Mouse (Mus musculus): ENCODE data around the gene Katna1.
A peak's percentile ranks its signal among the peaks of the same experiment; 100 is the strongest.
"Not testable (repeated sequence)": the region's sequence is repeated elsewhere in the genome, so short reads cannot be mapped to it uniquely, and the experiment has no call there.

The Katna1 gene

DNA sequence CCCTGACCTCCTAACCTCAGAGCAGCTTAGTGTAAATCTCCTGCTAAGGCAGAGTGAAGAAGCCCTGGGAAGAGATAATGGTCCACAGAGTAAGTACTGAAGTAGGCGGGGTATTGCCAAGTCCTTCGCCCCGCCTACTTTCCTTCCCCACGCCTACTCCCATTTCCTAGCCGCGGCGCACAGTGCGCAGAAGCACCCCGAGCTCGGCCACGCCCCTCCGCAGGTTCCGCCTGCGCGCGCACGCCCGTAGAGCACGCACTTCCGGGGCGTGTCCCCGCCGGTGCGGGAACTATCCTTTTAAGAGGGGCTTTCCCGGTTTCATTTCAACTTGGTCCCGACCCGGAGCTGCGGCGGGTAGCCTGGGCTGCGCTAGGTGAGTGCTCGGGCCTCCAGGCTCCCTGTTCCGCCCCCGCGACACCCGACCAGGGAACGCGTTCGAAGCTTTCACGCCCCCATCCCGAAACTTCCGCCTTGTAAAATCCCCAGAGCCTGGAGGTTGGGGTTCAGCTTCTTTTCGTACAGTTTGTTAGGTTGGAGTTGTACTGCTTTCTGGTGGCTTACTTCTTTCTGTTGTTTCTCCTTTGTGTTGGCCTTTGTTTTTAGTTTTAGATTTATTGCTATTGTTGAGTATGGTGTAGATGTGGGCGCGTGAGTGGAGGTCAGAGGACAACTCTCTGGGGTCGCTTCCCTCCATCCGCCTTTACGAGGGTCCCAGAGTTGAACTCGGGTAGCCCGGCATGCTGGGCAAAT is at the start of gene Katna1:
Gene Katna1, plus strand, starts transcription at position 250 of the 750 bp plus-strand sequence.
- DNase-seq (ENCODE audit: low spot score in 2 of 2) = peak; percentile 94 to 95

DNA sequence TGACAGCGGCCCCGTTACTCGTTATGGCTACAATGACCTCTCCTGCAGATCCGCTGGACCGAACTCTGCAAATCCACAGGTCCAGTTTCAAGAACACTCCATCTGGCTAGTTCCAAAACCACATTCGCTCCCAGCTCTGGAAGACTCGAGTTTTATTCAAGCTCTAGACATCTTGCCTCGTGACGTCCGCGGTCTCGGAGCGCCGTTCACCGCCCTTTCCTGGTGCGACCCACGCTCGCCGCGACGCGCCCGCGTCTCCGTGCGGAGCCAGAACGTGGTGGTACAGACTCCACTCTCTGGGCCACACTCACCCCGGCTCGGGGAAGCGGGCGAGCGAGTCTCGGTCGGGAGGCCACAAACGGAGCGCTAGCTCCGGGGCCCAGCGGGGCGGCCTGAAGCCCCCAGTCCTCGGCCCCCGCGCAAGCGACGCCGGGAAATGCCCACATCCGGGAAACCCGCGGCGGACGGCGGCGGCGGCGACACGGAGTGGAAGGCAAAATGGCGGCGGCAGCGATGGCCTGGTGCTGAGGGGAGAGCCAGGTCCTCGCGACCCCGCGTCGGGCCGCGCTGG is 45.0 kb upstream of the Katna1 start, which contains the start of the genes Pcmt1 and Lats1:
Gene Pcmt1, minus strand, starts transcription at position 406 of the 571 bp plus-strand sequence.
Gene Lats1, plus strand, starts transcription at position 484 of the 571 bp plus-strand sequence.
- peak; percentile 90 to 93 for DNase-seq (ENCODE audit: low spot score in 2 of 2)

DNA sequence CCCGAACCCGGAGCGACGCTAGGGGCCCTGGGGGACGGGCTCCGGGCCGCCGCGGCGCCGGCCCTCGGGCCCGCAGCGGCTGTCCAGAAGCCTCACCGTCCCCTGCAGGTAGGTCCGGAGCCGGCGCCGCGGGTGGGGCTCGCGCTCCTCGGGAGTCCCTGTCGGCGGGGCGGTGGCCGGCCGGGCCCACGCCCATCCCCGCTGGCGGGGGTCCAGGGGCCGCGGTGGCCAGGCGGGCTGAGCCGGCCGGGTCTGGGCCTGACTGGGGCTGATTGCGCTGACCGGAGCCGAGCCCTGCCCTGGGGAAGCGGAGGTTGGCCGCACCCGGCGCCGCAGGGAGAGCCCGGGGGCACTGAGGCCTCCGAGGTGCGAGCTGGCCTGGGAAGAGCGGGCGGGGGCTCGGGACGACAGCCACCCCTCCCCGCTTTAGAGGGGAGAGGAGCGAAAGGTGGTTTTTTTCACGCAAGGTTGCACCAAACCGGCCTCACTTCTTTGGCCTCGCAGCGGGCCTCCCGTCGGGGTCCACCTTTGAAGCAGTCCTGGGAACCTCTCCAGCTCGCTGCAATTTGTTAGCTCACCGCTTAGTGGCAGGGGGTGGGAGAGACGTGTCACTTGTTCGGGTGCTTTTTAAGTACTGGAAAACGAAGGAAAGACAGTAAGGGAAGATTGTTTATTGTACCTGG is 44.3 kb upstream of the Katna1 start:
- DNase-seq (ENCODE audit: low spot score in 2 of 2) = peak; percentile 72 to 80

DNA sequence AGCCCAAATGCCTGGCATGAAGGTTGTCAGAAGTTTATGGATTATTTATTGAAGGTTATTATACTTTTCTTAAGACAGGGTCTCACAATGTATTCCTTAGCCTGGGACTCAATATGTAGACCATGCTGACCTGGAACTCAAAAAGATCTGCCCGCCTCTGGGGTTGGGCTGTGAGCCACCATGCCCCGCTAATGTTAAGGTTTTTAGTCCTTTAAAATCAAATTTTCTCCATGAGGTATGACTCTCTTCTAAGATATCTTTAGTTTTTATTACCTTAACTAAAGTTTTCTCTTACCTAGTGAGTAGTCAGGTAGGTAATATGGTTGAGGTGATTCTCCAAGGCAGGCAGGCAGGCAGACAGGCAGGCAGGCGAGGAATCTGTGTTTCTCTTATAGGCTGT is 43.6 kb upstream of the Katna1 start:
- no peak for DNase-seq (ENCODE audit: low spot score in 2 of 2)

DNA sequence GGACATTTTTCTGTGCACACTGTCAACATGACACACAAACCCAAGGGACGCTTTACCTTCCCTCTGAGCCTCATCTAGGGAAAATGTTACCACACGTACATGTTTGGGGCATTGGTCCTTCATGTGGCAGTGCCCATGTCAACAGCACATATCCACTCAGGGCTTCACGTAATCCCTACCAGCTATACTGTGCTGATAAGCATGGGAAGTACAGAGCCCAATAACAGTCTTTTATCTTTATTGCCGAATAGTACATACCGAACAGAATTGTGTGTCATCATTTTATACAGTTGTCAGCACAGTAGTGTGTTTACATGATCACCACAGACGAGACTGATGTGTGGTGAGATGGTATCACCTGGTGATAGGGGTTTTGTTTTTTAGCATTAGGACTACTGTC is 38.9 kb upstream of the Katna1 start:
- DNase-seq (ENCODE audit: low spot score in 2 of 2) = no peak

DNA sequence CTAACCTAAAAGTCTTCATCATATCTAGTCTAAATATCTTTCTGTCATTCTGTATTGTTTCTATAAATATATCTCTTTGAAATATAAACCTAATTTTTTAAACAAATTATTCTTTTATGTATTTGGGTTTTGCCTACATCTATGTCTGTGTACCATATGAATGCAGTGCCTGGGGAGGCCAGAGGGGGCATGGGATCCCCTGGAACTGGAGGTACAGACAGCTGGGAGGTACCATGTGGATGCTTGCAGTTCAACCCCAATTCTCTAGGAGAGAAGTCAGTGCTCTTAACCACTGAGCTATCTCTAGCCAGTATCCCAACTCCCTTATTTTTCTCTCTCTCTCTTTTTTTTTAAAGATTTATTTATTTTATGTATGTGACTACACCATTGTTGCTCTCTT is 30.5 kb upstream of the Katna1 start:
- DNase-seq (ENCODE audit: low spot score in 2 of 2) = no peak

DNA sequence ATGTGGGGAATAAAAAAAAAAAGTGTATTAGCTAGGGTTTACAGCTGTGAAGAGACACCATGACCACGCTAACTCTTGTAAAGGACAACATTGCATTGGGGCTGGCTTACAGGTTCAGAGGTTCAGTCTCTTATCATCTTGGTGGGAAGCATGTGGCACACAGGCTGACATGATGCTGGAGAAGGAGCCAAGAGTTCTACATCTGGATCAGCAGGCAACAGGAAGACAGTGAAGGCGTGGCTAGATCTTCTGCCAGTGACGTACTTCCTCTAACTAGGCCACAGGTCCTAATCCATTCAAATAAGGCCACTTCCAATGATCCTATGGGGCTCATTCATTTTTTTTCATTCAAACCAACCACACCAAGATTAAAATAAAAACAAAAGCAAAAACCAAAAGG is 25.7 kb upstream of the Katna1 start:
- no peak for DNase-seq (ENCODE audit: low spot score in 2 of 2)

DNA sequence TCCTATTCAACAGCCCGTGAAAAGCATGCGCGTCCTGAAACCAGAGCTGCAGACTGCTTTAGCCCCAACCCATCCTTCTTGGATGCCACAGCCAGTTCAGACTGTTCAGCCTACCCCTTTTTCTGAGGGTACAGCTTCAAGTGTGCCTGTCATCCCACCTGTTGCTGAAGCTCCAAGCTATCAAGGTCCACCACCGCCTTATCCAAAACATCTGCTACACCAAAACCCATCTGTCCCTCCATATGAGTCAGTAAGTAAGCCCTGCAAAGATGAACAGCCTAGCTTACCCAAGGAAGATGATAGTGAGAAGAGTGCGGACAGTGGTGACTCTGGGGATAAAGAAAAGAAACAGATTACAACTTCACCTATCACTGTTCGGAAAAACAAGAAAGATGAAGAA is 23.2 kb upstream of the Katna1 start:
- DNase-seq (ENCODE audit: low spot score in 2 of 2) = no peak

DNA sequence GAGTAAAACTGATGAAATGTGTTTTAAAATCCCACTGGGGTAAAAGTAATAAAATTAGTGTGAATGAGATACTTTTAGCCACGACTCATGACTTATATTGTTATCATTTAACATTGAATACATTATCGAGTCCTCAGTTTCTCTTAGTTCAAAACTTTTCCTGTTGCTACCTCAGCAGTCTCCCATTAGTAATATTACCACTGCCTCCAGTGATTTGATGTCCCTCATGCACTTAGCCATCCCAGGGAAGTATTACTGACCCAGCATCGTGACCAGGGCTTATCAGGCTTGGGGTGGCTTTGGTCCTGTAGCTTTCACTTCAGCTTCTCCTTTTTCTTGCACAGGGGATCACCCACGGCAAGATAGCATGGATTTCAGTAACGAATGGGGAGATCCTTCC is 15.7 kb upstream of the Katna1 start:
- no peak for DNase-seq (ENCODE audit: low spot score in 2 of 2)

DNA sequence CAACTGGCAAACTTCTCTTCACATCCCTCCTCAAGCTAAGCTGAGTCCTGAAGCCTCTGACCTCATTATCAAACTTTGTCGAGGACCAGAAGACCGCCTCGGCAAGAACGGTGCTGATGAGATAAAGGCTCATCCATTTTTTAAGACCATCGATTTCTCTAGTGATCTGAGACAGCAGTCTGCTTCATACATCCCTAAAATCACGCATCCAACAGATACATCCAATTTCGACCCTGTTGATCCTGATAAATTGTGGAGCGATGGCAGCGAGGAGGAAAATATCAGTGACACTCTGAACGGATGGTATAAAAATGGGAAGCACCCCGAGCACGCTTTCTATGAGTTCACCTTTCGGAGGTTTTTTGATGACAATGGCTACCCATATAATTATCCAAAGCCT is 13.3 kb upstream of the Katna1 start:
- no peak for DNase-seq (ENCODE audit: low spot score in 2 of 2)

DNA sequence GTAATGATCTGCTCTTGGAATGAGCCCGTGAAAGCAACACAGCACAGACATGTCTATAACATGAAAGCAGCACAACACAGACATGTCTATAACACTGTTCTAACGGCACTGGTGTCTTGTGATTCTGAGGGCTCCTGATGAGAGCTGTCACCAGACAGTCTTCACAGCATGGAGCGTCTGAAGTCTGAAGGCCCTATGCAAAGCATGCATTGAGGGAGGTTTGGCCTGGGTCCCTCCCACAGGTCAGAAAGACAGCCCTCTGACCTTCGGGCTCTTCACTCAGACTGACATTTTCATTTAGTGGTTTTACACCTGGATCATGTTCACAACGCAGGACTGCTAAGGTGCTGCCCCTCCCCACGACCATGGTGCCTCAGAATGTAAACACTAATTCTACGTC is 10.7 kb upstream of the Katna1 start:
- DNase-seq (ENCODE audit: low spot score in 2 of 2) = no peak

DNA sequence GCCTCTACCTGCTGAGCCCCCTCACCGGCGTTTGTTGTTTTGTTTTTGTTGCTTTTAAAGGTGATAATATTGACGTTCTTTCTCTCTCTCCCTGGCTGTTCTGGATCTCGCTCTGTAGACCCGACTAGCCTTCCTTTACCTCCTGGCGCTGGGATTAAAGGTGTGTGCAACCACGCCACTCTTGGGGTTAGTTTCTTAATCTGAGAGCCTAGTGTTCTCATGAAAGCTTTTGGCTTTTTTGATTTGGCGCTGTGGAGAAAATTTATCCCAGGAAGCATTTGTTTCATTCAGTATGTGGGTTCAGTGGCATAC is 657 bp downstream of the Katna1 start:
- DNase-seq (ENCODE audit: low spot score in 2 of 2) = no peak

DNA sequence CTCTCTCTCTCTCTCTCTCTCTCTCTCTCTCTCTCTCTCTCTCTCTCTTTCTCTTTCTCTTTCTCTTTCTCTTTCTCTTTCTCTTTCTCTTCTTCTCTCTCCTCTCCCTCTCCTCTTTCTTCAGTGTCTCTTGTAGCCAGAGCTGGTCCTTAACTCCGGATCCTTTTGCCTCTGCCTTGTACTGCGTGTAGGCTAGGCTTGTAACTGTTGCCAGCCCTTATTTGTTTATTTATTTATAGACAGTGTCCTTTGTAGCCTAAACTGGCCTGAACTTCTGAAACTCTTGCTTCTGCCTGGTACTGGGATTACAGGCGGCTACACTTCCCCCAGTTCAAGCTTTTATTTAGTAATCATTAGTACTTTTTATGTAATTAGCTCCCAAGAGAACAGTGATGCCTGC is 1.2 kb downstream of the Katna1 start:
- DNase-seq (ENCODE audit: low spot score in 2 of 2) = no peak

DNA sequence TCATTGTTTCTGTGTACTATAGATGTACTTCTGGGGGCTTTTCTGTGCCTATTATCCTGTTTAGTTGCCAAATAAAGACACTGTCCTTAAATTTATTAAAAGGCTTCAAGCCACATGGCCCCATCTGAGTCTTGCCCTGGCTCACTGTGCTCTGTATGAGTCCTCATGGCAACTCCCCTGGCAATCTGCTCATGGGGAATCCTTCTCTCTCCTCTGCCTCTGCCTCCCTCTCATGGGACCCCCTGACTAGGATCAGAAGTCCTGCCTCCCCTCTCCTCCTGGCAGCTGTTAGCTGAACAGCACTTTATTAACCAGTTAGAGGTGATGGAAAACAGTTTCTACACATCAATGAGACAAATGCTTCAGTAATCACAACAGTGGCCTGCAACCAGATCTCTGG is 5.8 kb downstream of the Katna1 start:
- no peak for DNase-seq (ENCODE audit: low spot score in 2 of 2)

DNA sequence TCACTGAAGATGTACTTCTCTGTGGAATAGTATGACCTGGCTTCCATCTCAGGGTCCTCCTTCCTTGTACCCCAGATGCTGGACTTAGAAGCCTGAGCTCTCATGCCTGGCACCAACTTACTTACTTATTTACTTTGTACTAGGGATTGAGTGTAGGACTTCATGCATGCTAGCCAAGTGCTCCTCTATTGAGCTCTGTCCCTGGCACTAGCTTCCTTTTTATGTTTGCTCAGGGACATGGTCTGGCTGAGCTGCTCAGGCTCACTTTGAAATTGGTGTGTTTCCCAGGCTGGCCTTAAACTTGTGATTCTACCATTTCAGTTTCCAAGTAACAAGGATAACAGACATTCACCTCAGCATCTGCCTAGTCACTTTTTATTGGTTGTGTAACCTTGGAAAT is 11.3 kb downstream of the Katna1 start:
- no peak for DNase-seq (ENCODE audit: low spot score in 2 of 2)

DNA sequence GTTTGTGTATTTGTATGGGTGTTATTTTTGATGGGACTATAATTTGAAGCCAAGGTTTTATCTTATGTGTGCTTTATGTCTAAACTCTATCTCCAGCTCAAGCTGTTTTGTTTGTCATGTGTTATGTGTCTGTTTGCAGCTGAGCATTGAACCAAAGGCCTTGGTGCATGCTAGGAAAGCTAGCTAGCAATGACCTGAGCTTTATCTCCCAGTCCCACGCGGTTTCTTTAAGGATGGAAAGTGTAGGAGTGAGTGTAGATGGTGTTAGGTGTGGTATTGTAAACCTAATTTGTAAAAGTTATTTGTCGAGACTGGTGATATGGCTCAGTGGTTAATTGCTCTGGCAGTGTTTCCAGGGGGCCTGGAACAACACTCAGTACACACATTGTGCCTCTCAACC is 12.1 kb downstream of the Katna1 start:
- no peak for DNase-seq (ENCODE audit: low spot score in 2 of 2)

DNA sequence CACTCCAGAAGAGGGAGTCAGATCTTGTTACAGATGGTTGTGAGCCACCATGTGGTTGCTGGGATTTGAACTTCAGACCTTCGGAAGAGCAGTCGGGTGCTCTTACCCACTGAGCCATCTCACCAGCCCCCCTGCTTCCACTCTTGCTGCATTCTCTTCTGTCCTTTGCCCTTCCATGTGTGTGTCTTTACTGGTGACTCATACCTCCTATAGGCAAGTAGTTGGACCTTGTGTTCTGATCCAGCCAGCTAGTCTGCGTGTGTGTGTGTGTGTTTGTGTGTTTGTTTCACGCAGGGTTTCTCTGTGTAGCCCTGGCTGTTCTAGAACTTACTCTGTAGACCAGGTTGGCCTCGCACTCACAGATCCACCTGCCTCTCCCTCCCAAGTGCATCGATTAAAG is 19.7 kb downstream of the Katna1 start:
- not testable (repeated sequence) for DNase-seq (ENCODE audit: low spot score in 2 of 2)

DNA sequence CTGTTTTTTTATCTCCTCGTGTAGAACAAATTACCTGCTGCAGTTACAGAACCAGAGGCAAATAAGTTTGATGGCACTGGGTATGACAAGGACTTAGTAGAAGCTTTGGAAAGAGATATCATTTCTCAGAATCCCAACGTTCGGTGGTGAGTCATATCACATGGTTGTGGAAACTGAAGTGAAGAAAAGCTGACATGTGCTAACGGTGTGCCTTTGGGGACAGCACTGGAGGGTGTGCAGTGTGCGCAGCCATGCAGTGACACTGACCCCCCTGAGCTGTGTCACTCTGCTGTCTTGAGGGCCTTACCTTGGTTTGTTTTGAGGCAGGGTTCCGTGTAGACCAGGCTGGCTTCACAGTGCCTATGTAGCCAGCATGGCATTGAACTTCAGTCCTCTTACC is 23.0 kb downstream of the Katna1 start:
- DNase-seq (ENCODE audit: low spot score in 2 of 2) = no peak

DNA sequence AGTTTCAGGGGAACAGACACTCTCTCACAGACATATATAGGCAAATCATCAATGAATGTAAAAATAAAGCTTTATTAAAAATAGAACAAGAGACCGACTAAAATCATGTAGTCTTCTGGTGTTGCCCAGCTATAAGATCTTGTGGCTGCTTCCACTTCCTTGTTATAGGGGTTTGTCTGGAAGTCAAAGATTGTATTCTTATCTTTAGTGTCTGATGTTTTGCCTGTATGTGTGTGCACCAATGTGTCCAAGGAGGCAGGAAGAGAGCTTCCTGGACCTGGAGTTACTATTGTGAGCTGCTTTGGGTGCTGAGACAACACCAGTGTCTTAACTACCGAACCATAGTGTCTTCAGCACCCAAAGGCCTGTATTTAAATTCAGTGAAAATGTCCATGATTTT is 31.7 kb downstream of the Katna1 start:
- DNase-seq (ENCODE audit: low spot score in 2 of 2) = no peak

DNA sequence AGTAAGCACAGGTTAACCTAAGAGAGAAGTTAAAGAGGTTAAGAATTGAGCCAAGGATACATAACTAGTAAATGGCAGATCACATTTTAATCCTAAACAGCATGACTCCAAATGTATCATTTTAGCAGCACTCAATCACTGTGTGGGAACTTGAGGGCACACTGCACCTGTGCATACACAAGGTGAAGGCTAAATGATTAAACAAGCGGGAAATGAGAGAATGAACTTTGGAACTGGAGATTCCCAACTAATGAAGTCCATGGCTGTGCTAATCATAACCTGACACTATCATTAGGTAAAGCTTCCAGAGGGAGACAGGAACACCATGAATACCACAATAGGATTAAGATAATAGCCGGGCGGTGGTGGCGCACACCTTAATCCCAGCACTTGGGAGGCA is 46.5 kb downstream of the Katna1 start:
- no peak for DNase-seq (ENCODE audit: low spot score in 2 of 2)

DNA sequence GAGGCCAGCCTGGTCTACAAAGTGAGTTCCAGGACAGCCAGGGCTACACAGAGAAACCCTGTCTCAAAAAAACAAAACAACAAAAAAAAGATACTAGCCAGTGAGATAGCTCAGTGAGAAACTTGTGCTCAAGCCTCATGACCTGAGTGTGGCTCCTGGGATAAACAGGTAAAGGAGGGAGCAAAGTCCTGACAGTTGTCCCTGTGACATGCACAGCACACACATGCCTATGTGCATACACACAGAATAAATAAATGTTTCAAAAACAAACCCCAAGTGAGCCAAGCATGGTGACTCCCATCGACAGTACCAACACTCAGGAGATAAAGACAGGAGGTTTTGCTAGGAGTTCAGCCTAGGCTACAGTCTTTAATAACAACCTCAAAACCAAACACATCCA is 47.0 kb downstream of the Katna1 start:
- DNase-seq (ENCODE audit: low spot score in 2 of 2) = no peak

DNA sequence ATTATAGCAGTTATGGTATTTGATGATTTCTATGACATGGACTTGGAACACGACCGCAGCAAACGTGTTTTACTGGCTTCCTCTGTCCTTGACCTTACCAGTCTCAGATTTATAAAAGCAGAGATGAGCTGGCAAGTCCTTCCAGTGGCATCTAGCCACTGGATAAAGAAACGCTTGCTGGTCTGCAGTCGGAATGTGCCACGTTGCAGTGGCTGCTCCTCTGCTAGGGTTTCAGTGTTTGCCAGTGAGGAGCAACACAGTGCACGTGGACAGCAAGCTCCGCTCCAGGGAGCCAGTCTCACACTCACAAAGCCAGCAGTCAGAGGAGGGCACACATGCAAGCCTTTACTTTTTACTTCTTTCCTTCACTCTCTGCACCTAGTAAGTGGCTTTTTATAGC is 49.6 kb downstream of the Katna1 start:
- no peak for DNase-seq (ENCODE audit: low spot score in 2 of 2)

DNA sequence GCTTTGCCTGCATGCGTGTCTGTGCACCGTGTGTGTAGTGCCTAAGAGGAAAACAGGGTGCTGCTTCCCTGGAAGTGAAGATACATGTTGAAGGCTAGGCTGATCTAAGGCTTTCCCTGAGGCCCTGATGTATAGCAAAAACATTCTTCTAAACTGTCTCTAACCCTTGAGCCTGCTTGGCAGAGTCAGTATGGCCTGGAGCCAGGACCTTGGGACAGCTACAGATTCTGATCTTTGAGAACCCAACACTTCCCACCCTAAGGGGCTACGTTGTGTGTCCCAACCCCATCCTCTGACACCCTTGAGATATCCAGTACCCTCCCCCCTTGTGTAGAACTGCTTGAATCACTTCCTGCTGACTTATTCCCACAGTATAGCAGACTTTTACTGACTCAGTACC is 52.6 kb downstream of the Katna1 start:
- no peak for DNase-seq (ENCODE audit: low spot score in 2 of 2)
